Mouse (Mus musculus) small intestine, adult 2 months (tissue): Measurements from ENCODE around the gene Dock6. TPM values are rescaled to one million over a fixed set of nuclear protein-coding genes. Genes with fewer than 3 reads are reported as not detected.
A peak's percentile ranks its signal among the peaks of the same experiment; 100 is the strongest.
"Not testable (repeated sequence)": the region's sequence is repeated elsewhere in the genome, so short reads cannot be mapped to it uniquely, and the experiment has no call there.

ENCODE experiments used
- H3K27ac ChIP-seq: fragments of 200-500 bp; 2 replicates; pipeline ENCODE4 v1.5.1; 2012; ENCODE audit warnings: low read depth, low read length, control low read depth, inconsistent platforms; ENCODE audit not compliant: insufficient read depth
- H3K27me3 ChIP-seq: fragments of 200-500 bp; 2 replicates; pipeline ENCODE4 v1.6.1; 2012; ENCODE audit warnings: mild to moderate bottlenecking, moderate library complexity, low read length, inconsistent platforms; ENCODE audit not compliant: control insufficient read depth, insufficient read depth
- H3K36me3 ChIP-seq: fragments of 200-500 bp; 2 replicates; pipeline ENCODE4 v1.6.1; 2012; ENCODE audit warnings: mild to moderate bottlenecking, low read length, control low read depth, inconsistent platforms; ENCODE audit not compliant: control insufficient read depth, insufficient read depth
- H3K4me1 ChIP-seq: fragments of 200-500 bp; 2 replicates; pipeline ENCODE4 v1.6.1; 2012; ENCODE audit warnings: low read length, inconsistent platforms, mixed read lengths; ENCODE audit not compliant: control insufficient read depth, insufficient read depth, insufficient read length
- H3K4me3 ChIP-seq: fragments of 200-500 bp; 2 replicates; pipeline ENCODE4 v1.5.1; 2012; ENCODE audit warnings: low read depth, mild to moderate bottlenecking, control low read depth, inconsistent platforms, low read length, moderate library complexity
- CTCF ChIP-seq: fragments of 200-500 bp; IDR thresholded peaks from 2 replicates; pipeline ENCODE4 v1.5.1; 2012; ENCODE audit warnings: low read depth, mild to moderate bottlenecking, control low read depth, inconsistent platforms, low read length, moderate library complexity, mixed read lengths; ENCODE audit not compliant: insufficient replicate concordance, insufficient read length; ENCODE audit errors: extremely low read depth
- POLR2A ChIP-seq: fragments of 200-500 bp; IDR thresholded peaks from 2 replicates; pipeline ENCODE4 v1.6.1; 2012; ENCODE audit warnings: low read depth, mild to moderate bottlenecking, control low read depth, inconsistent platforms, low read length, moderate library complexity
- WGBS: fragments of 180-500 bp; shearing (Covaris S2); methylation state at CpG from one replicate; pipeline ENCODE4 v1.1.7; 2018; 5-methylcytosine and 5-hydroxymethylcytosine counted together
- polyA plus RNA-seq: library from polyadenylated mRNA; depleted of rRNA; stranded (reverse); fragments of >200 nt; gene quantifications from 2 replicates; pipeline ENCODE4 v1.2.3, GENCODE M21; 2012

Gene Dock6
- polyA plus RNA-seq, 1 experiment = 73.5 TPM

- no peak overlapping the region for H3K27ac ChIP-seq
Observed at GRCm38 (mm10) chr9:21792644-21793043, 59.8 kb downstream of the Dock6 start.

DNA sequence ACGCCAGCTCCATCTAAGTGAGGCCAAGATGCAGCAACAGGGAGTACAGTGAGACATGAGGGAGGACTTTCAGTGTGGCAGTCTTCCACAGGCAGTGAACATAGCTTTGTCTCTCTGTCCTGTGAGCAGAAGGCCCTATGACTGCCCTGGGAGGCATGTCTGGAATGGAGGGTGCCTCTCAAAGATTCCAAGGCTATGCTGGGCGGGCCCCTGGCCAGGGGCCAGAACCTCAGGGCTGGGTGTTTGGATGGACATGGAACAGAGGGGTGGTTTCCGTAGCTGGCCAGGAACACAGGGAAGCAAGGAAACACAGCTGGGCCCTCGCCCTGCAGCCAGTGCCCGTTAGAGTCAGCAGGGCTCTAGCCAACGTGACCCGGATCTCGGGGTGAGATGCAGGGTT is 60.6 kb downstream of the Dock6 start:
- peaks cover 7% of the 10 kb centered on the region; the same call in 1 of the 2 replicates for H3K36me3 ChIP-seq
- no peak overlapping the region for H3K4me3 ChIP-seq
- no peak for TF ChIP-seq POLR2A
- no peak for TF ChIP-seq CTCF
- peaks cover 6% of the 10 kb centered on the region for H3K4me1 ChIP-seq
- WGBS = 48% methylated on average over 8 of the region's 8 CpGs
- H3K27me3 ChIP-seq = no peaks in the 10 kb centered on the region
- H3K27ac ChIP-seq = peak overlapping the region; percentile 37

More at GRCm38 (mm10) chr9:21792644-21793043, 59.8 kb downstream of the Dock6 start:
- 14% methylated on average over 8 of the region's 8 CpGs for WGBS
- Histone ChIP-seq H3K4me3 (no peak overlapping the region; the same call in 1 of the 2 replicates), H3K36me3 (peaks cover 7% of the 10 kb centered on the region; the same call in 1 of the 2 replicates), H3K27me3 (no peaks in the 10 kb centered on the region), H3K4me1 (peaks cover 6% of the 10 kb centered on the region)
- TF ChIP-seq CTCF (no peak), POLR2A (no peak)

DNA sequence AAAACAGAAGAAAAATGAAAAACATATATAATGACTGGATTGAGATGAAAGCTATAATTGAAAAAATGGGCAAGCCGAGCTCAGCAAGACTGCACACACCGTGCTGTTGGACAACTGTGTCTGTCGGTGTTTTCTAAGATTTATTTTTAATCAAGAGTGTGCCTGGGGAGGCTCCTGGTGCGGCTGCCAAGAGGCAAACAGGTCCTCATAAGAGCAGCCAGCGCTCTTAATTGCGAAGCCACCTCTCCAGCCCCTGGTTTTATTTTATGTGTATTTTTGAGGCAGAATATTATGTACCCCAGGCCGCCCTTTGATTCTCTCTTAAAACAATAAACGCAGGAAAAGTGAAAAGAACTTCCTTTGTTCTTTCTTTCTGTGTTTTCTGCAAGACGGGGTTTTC is 64.2 kb downstream of the Dock6 start:
- H3K27me3 ChIP-seq = no peaks in the 10 kb centered on the region
- peaks cover 4% of the 10 kb centered on the region for H3K4me1 ChIP-seq
- no peak overlapping the region for H3K27ac ChIP-seq
- TF ChIP-seq CTCF (no peak), POLR2A (no peak)
- H3K4me3 ChIP-seq = no peak overlapping the region
- H3K36me3 ChIP-seq = no peaks in the 10 kb centered on the region
- 81% methylated on average over 9 of the region's 9 CpGs for WGBS

DNA sequence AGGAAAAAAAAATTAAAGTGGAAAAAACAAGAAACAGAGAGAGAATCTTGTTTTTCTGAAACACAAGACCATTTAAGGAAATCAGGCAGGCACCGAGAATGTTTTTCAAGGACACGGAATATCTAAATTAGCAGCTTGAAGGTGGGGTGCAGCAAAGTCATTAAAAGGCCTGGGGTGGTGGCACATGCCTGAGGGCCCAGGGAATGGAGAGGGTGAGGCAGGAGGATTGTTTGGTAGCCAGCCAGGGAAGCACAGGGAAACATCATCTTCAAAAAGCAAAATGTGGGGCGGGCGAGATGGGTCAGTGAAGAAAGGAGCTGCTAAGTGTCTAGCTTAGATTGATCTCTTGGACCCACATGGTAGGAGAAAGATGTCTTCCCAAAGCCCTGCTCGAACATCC is 64.8 kb downstream of the Dock6 start:
- H3K36me3 ChIP-seq = no peaks in the 10 kb centered on the region

DNA sequence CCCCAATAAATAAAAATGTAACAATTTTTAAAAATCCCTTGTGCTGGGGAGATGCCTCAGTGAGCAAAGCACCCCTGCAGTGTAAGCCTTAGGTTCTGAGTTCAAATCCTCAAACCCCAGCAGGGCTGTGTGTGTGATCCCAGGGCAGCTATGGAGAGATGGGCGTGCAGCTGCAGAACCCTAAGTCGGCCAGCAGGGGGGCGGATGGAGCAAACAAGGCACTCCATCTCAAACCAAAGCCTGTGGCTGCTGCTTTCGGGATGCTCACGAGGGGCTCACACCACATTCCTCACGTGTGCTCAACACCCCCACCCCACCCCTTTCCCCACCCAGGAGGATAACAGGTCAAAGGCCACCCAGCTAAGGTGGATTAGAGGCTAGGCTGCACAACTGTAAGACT is 65.5 kb downstream of the Dock6 start:
- no peaks in the 10 kb centered on the region for H3K4me1 ChIP-seq
- no peak overlapping the region for H3K27ac ChIP-seq
- no peak overlapping the region for H3K4me3 ChIP-seq
- WGBS = 13% methylated on average over 6 of the region's 6 CpGs
- H3K27me3 ChIP-seq = no peaks in the 10 kb centered on the region
- TF ChIP-seq CTCF (peak; percentile 73), POLR2A (no peak)
- no peaks in the 10 kb centered on the region for H3K36me3 ChIP-seq

More for the DNA sequence above, 64.8 kb downstream of the Dock6 start:
- H3K4me1 ChIP-seq = peaks cover 2% of the 10 kb centered on the region
- H3K27ac ChIP-seq = peak overlapping the region; percentile 12; the same call in 1 of the 2 replicates
- H3K4me3 ChIP-seq = no peak overlapping the region
- H3K27me3 ChIP-seq = no peaks in the 10 kb centered on the region
- TF ChIP-seq CTCF (no peak), POLR2A (no peak)
- WGBS = 74% methylated on average over 5 of the region's 5 CpGs

DNA sequence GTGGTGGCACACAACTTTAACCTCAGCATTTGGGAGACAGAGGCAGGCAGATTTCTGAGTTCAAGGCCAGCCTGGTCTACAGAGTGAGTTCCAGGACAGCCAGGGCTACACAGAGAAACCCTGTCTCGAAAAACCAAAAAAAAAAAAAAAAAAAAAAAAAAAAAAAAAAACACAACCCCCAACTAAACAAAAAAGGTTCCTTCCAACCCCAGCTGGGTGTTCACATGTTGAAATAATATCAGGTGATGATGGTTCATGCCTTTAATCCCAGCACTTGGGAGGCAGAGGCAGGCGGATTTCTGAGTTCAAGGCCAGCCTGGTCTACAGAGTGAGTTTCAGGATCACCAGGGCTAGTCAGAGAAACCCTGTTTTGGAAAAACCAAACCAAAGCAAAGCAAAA is 66.1 kb downstream of the Dock6 start:
- not testable (repeated sequence) for H3K27ac ChIP-seq, H3K27me3 ChIP-seq, H3K36me3 ChIP-seq, H3K4me3 ChIP-seq, H3K4me1 ChIP-seq
- 71% methylated on average over 2 of the region's 2 CpGs for WGBS

GRCm38 (mm10) chr9:21784517-21785307 is 67.7 kb downstream of the Dock6 start:
- H3K4me1 ChIP-seq = no peaks in the 10 kb centered on the region
- no peak overlapping the region for H3K4me3 ChIP-seq
- H3K27ac ChIP-seq = no peak overlapping the region
- no peaks in the 10 kb centered on the region for H3K27me3 ChIP-seq
- WGBS = 51% methylated on average over 7 of the region's 7 CpGs
- H3K36me3 ChIP-seq = no peaks in the 10 kb centered on the region
- TF ChIP-seq POLR2A = no peak
- TF ChIP-seq CTCF = no peak

GRCm38 (mm10) chr9:21781657-21782468 is 70.6 kb downstream of the Dock6 start:
- H3K36me3 ChIP-seq = no peaks in the 10 kb centered on the region
- 70% methylated on average over 15 of the region's 15 CpGs for WGBS

More at GRCm38 (mm10) chr9:21781657-21782468, 70.6 kb downstream of the Dock6 start:
- Histone ChIP-seq H3K27ac (no peak overlapping the region), H3K4me1 (peaks cover 6% of the 10 kb centered on the region; the same call in 1 of the 2 replicates), H3K27me3 (no peaks in the 10 kb centered on the region), H3K4me3 (no peak overlapping the region)
- no peak for TF ChIP-seq POLR2A
- TF ChIP-seq CTCF = no peak
